ENCODE assay signal across 8 mouse cellular contexts in the genomic region with DNA sequence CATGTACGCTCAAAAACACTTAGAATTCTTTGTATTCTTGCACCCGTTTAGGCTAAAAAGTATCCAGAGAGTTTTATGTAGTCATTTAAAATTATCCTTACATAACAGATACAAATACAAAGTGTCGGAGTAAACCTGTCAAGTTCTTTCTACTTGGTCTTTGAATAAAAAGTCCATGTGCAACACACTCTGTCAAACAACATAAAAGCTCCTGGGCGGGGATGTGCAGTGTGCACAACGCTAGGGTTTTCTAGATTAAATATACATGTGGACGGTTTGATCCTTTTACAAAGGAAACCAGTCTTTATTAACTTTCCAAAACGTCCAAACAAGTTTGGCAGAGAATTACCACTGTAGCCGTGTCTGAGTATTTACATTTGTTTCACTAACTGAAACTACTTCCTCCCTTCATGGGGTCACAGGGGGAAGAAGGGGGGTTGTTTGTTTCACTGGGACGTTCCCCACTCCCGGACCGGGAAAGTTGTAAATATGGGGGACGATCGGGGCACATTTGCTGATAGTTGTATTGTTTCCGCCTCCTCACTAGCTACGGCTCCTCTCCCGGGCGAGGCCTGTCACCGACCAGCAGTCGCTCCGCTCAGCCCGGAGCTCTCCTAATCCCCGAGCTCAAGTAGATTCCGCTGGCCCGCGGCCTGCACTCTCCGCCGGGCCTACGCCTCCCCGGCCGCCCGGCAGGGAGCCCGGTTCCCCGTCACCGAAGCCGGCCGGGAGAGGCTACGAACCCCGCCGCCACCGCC. TPM values are rescaled to one million over a fixed set of nuclear protein-coding genes. Genes with fewer than 3 reads are reported as not detected.
DNase-seq lines count a peak whose midpoint lies in the region; ATAC-seq and TF ChIP-seq lines count a peak whose summit lies in the region.

No protein-coding gene starts in this region.

- no peak for TF ChIP-seq CTCF in heart, adult 2 months (IDR thresholded peaks at IDR 0.05)
- no peak for TF ChIP-seq CTCF in kidney, adult 2 months (conservative IDR thresholded peaks at IDR 0.05; ENCODE audit: insufficient read depth, insufficient read length, low read depth, low read length)
- TF ChIP-seq CTCF in midbrain, postnatal 0 days (IDR thresholded peaks at IDR 0.05): no peak

- H3K36me3 ChIP-seq in embryonic facial prominence, embryonic 12.5 days: no peaks in the 10 kb centered on the region
- peaks cover 5% of the 10 kb centered on the region for H3K36me3 ChIP-seq in heart, adult 2 months (ENCODE audit: control insufficient read depth, insufficient read depth, low read length)
- no peaks in the 10 kb centered on the region for H3K36me3 ChIP-seq in kidney, adult 2 months (ENCODE audit: control insufficient read depth, insufficient read depth, low read length)
- no peaks in the 10 kb centered on the region for H3K36me3 ChIP-seq in midbrain, postnatal 0 days (ENCODE audit: insufficient read depth, low read length)

- H3K4me3 ChIP-seq in embryonic facial prominence, embryonic 12.5 days: peak overlapping the region; percentile 96
- H3K4me3 ChIP-seq in heart, adult 2 months: peak overlapping the region; percentile 66
- H3K4me3 ChIP-seq in kidney, adult 2 months (ENCODE audit: insufficient read depth, low read depth, low read length): peak overlapping the region; percentile 96
- peak overlapping the region; percentile 87 for H3K4me3 ChIP-seq in midbrain, postnatal 0 days (ENCODE audit: low read depth, low read length)

- under 1% methylated on average over 40 of the region's 40 CpGs for WGBS in embryonic facial prominence, embryonic 12.5 days
- WGBS in heart, adult 2 months: under 1% methylated on average over 40 of the region's 40 CpGs
- under 1% methylated on average over 36 of the region's 40 CpGs for WGBS in kidney, adult 2 months
- WGBS in midbrain, postnatal 0 days: 1% methylated on average over 33 of the region's 40 CpGs

- 0 out of 2 replicates have a peak, but pooled peaks have one; percentile 27 for TF ChIP-seq POLR2A in heart, adult 2 months (IDR thresholded peaks at IDR 0.05; ENCODE audit: insufficient read depth, low read depth, low read length)
- no peak for TF ChIP-seq POLR2A in kidney, adult 2 months (IDR thresholded peaks at IDR 0.05; ENCODE audit: low read depth, low read length)

- no peak for TF ChIP-seq EP300 in heart, adult 2 months (IDR thresholded peaks at IDR 0.05; ENCODE audit: insufficient read depth, low read depth, low read length)

- H3K79me2 ChIP-seq in heart, adult 2 months (replicated peaks; ENCODE audit: control insufficient read depth, insufficient read depth, low read length): peaks cover 3% of the 10 kb centered on the region; the same call in 1 of the 2 replicates

- H3K4me2 ChIP-seq in embryonic facial prominence, embryonic 12.5 days (replicated peaks): peak overlapping the region; percentile 90
- H3K4me2 ChIP-seq in midbrain, postnatal 0 days (ENCODE audit: low read depth, low read length, poor library complexity, severe bottlenecking): peak overlapping the region; percentile 79

- intact Hi-C loops in heart, adult 2 months (cut with DNase I): loop anchor here (5.0 to 10.0 kb wide), 2 partner anchors 41 to 339 kb away; a partner anchor contains a TSS

- H3K9me3 ChIP-seq in embryonic facial prominence, embryonic 12.5 days: no peaks in the 10 kb centered on the region
- H3K9me3 ChIP-seq in midbrain, postnatal 0 days (ENCODE audit: low read length): no peaks in the 10 kb centered on the region

- no peaks in the 10 kb centered on the region for H3K27me3 ChIP-seq in embryonic facial prominence, embryonic 12.5 days
- no peaks in the 10 kb centered on the region for H3K27me3 ChIP-seq in heart, adult 2 months (ENCODE audit: control insufficient read depth, insufficient read depth, low read length)
- H3K27me3 ChIP-seq in kidney, adult 2 months (replicated peaks; ENCODE audit: control insufficient read depth, insufficient read depth, low read length): no peaks in the 10 kb centered on the region
- no peaks in the 10 kb centered on the region for H3K27me3 ChIP-seq in midbrain, postnatal 0 days (ENCODE audit: insufficient read depth, low read length)

- peak overlapping the region; percentile 97 for H3K9ac ChIP-seq in embryonic facial prominence, embryonic 12.5 days
- H3K9ac ChIP-seq in heart, adult 2 months (ENCODE audit: low read depth, low read length): peak overlapping the region; percentile 98
- H3K9ac ChIP-seq in midbrain, postnatal 0 days (replicated peaks; ENCODE audit: low read length, poor library complexity, severe bottlenecking): peak overlapping the region; percentile 96

- H3K4me1 ChIP-seq in embryonic facial prominence, embryonic 12.5 days: peaks cover 10% of the 10 kb centered on the region; the same call in 1 of the 2 replicates
- H3K4me1 ChIP-seq in heart, adult 2 months (ENCODE audit: control insufficient read depth, insufficient read depth, low read length): peaks cover 3% of the 10 kb centered on the region
- H3K4me1 ChIP-seq in kidney, adult 2 months (ENCODE audit: control insufficient read depth, insufficient read depth, low read length): peaks cover 10% of the 10 kb centered on the region; the same call in 1 of the 2 replicates
- H3K4me1 ChIP-seq in midbrain, postnatal 0 days (ENCODE audit: insufficient read depth, low read length): peaks cover 7% of the 10 kb centered on the region; the same call in 1 of the 2 replicates

- H3K27ac ChIP-seq in embryonic facial prominence, embryonic 12.5 days: peak overlapping the region; percentile 99
- peak overlapping the region; percentile 92 for H3K27ac ChIP-seq in heart, adult 2 months
- peak overlapping the region; percentile 94 for H3K27ac ChIP-seq in kidney, adult 2 months (ENCODE audit: insufficient read depth, low read depth, low read length)
- H3K27ac ChIP-seq in midbrain, postnatal 0 days (ENCODE audit: low read depth, low read length): peak overlapping the region; percentile 98

- DNase-seq in A20 (ENCODE audit: low read depth, low spot score) (peak; percentile 87), liver (peak; percentile 79)
- DNase-seq in adrenal gland, postnatal 25 days: peak; percentile 67
- DNase-seq in heart, adult 2 months: peak; percentile 82 to 84
- peak; percentile 75 for DNase-seq in kidney, adult 2 months
- DNase-seq in midbrain, postnatal 0 days (ENCODE audit: low spot score): peak; percentile 66
- DNase-seq in spleen, postnatal 4 days (ENCODE audit: low spot score in 2 of 2): peak; percentile 69 to 88

- ATAC-seq in embryonic facial prominence, embryonic 12.5 days (ENCODE audit: insufficient number of reproducible peaks, insufficient read depth, low FRiP score, low TSS enrichment): peak; percentile 17
- ATAC-seq in midbrain, postnatal 0 days (ENCODE audit: low FRiP score): peak; percentile 38

RNA-seq across cellular contexts. Expression of a gene that starts 0.9 kb away (rescaled TPM):
- total RNA-seq in adrenal gland, postnatal 25 days (2021): 54.8 and 55.9 TPM in 2 replicates
- polyA plus RNA-seq in embryonic facial prominence, embryonic 12.5 days (2016; fragmentation: Nextera tagmentation; extraction: Ambion mirVana): 21.8 and 22.6 TPM in 2 replicates
- total RNA-seq in heart, adult 2 months (2021): 10 to 100 TPM; 26.6 to 29.5 TPM
- 4.1 and 8.3 TPM in 2 replicates for polyA plus RNA-seq in heart, adult 2 months (2012; rRNA removed)
- polyA plus RNA-seq in kidney, adult 2 months (2012; rRNA removed): 4.6 and 5.2 TPM in 2 replicates
- total RNA-seq in midbrain, postnatal 0 days (2014; rRNA removed): 15.2 and 17.9 TPM in 2 replicates
- 9.3 and 10.7 TPM in 2 replicates for polyA plus RNA-seq in midbrain, postnatal 0 days (2015; fragmentation: Nextera tagmentation; extraction: Ambion mirVana)

Comparison
In these comparisons a context has a peak if more than half of its experiments do, and no peak if none do; other contexts are left out.
1. Peak in every context shown above with its lines: DNase-seq, ATAC-seq, H3K4me3 ChIP-seq and H3K27ac ChIP-seq.